Mouse (Mus musculus) c-Kit-negative CD71-positive TER-119-positive erythroid progenitor cells, embryonic 14.5 days (primary cell): Measurements from ENCODE around the gene Ttc39a.
A peak's percentile ranks its signal among the peaks of the same experiment; 100 is the strongest.

ENCODE experiments used
- DNase-seq: peaks from one replicate; pipeline ENCODE4 v3.0.0-alpha.2; 2013; ENCODE audit warnings: low read depth, low spot score

Ttc39a gene

DNA sequence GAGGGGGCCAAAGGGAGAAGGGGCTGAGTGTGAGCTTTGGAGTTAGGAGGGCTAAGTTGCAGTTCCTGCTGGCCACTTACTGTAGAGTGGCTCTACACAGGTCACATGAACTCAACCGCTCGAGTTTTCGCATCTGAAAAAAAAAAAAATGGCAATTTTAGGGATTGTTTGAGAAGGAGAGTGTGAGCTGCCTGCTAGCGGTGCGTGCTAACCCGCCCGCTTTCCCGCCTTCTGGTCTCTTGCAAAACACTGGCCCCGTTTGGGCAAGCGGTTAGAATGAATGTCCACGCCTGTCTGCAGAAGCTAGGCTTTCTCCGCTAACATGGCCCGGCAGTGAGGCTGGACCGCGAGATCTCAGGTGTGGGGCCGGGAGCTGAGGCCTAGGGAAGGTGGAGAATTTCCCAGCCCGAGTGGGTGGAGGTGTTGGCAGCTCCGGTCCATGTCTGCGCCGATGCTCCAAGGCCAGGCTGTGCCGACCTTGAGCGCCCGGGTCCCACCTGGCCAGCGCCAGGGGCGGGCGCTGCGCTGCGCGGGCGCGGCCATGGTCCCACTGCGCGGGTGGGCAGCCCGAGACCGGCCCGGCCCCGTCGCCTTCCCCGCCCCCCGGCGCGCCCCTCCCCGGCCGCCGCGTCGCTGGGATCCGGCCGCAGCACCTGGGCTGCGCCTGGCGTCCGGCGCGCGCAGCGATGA, at the start of gene Ttc39a:
Gene Ttc39a (plus strand): TSS at position 138 of the 690 bp plus-strand sequence.
- peak; percentile 58 for DNase-seq

GRCm38 (mm10) chr4:109378107-109378506, 28.3 kb upstream of the Ttc39a start:
- DNase-seq = no peak

GRCm38 (mm10) chr4:109382457-109382856, 24.0 kb upstream of the Ttc39a start:
- DNase-seq = no peak

DNA sequence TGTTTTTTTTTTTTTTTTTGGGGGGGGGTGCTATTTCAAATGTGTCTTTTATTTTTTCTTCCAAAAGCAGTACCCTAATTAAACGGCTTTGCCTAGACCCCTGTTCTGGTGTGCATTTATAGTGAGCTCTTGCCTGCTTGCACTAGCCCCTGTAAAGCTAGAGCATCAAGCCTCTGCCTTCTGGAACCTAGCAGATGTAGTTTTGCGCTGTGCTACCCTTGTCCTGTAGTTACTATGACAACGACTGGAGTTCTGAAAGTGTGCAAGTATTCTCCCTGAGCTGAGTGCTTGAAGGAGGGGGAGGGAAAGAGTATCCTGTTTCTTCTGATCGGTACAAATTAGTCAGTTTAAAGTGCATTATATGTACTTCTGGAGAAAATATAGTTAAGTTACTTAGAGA, 20.8 kb upstream of the Ttc39a start:
- no peak for DNase-seq

GRCm38 (mm10) chr4:109393229-109393779, 13.1 kb upstream of the Ttc39a start:
- DNase-seq = no peak

- DNase-seq = no peak
These were observed 12.5 kb upstream of the Ttc39a start for GRCm38 (mm10) chr4:109393902-109394301.

GRCm38 (mm10) chr4:109394314-109395074, 11.9 kb upstream of the Ttc39a start:
- no peak for DNase-seq

- DNase-seq = no peak
These were observed 6.0 kb upstream of the Ttc39a start for GRCm38 (mm10) chr4:109400366-109400980.

- DNase-seq = no peak
These were observed 5.2 kb upstream of the Ttc39a start for GRCm38 (mm10) chr4:109401176-109401689.

DNA sequence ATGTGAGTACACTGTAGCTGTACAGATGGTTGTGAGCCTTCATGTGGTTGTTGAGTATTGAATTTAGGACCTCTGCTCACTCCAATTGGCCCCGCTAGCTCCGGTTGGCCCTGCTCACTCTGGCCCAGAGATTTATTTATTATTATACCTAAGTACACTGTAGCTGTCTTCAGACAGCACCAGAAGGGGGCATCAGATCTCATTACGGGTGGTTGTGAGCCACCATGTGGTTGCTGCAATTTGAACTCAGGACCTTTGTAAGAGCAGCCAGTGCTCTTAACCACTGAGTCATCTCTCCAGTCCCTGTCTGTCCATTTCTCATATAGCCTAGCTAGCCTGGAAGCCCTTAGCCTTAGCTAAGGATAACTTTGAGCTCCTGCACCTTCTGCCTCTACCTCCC, 1.5 kb upstream of the Ttc39a start:
- peak; percentile 38 for DNase-seq

DNA sequence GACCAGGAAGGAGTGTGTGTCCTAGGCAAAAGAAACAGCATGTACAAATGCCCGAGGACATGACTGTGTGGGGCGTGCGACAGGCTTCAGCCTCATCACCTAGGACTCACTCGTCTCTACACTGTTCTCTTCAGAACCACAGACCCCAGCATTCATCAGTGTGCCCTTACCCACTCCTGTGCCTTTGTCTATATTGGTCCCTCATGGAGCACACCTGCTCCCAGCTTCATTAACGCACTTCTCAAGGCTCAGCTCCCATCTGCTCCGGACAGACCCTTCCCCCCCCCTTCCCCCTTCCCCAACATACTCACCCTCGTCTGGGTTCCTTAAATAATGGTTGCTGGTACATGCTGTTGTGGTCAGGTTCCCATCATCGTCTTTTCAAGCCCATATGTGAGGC, 1.0 kb upstream of the Ttc39a start:
- no peak for DNase-seq

- peak; percentile 80 for DNase-seq
These were observed 353 bp upstream of the Ttc39a start for GRCm38 (mm10) chr4:109406054-109406485.

DNA sequence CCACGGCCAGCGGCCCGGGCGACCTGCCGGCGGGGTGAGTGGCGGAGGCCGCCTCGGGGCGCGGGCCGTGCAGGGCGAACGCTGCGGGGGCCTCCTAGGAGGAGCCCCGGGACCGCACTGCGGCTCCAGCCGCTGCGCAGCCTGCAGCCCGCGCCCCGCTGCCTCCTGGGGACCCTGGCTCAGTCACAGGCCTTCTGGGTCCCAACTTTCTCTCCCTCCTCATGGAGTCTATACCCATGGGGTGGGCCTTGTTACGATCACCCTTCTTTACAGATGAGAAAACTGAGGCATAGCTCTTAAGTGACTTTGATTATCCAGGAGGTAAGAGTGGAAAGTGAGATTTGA, 725 bp downstream of the Ttc39a start:
- no peak for DNase-seq

GRCm38 (mm10) chr4:109407701-109408485, 1.5 kb downstream of the Ttc39a start:
- DNase-seq = no peak

GRCm38 (mm10) chr4:109410681-109411376, 4.4 kb downstream of the Ttc39a start:
- peak; percentile 76 for DNase-seq

- DNase-seq = peak; percentile 66
These were observed 5.0 kb downstream of the Ttc39a start for GRCm38 (mm10) chr4:109411377-109411967.

- peak; percentile 37 for DNase-seq
These were observed 5.8 kb downstream of the Ttc39a start for GRCm38 (mm10) chr4:109412233-109412632.

- DNase-seq = no peak
These were observed 11.6 kb downstream of the Ttc39a start for GRCm38 (mm10) chr4:109417998-109418397.

- no peak for DNase-seq
These were observed 12.6 kb downstream of the Ttc39a start for GRCm38 (mm10) chr4:109419017-109419416.

DNA sequence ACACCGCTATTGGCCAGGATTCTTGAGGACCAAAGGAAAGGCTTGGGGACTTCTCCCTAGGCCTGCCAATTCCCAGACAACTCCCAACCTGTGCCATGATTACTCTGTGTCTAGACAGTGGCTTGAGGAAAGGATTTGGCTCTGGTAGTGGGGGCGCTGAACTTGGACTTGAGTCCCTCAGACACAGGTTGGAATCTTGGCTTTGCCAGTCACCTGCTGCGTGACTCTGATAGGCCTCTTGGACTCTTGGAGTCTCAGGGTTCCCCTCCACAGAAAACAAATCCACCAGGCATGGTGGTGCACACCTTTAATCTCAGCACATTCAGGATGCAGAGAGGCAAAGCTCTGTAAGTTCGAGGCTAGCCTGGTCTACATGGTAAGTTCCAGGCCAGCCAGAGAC, 13.1 kb downstream of the Ttc39a start:
- no peak for DNase-seq
